Mouse (Mus musculus) thymus, postnatal 10 days (tissue): ENCODE measurements at regions not wholly inside any gene's neighbourhood (a gene's known extent, or its start where the extent isn't known, plus 50 kb on each side); places are given as distances from the start of the nearest gene placed in this dataset.

Experiments
- DNase-seq, 2 experiments: peaks; one replicate each; pipeline ENCODE4 v3.0.0; 2021; ENCODE audit warnings: low spot score in 2 of 2

DNA sequence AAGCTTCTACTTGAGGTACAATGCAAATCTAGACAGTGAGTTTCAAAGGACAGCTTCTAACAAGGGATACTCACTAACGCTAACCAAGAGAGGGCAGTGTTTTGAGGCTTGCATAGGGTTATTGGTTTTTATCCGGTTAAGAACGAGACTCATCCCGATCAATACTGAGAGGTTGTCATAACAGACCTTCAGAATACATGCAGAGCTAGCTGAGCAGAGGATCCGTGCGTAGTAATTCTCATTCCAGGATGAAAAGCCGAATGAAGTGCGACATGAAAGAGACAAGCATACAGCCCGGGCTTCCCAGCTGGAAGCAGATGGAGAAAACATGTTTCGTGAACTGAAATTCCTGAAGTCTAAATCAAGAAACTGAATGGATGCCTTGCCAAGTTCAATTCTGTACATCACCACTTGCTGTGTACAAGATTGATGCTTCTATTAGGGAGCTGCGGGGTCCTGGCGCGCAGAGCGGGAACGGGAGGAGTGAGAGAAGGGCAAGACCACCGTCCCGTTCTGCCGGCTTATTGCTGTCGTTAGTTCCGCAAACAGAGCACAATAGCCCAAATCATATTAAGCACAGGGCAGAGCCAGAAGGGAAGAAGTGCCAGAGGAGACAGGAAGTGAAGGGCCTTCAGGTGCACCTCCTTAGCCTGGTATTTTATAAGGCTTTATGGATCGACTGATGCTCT lies 65.4 kb upstream of the Tes start:
- no peak for DNase-seq

DNA sequence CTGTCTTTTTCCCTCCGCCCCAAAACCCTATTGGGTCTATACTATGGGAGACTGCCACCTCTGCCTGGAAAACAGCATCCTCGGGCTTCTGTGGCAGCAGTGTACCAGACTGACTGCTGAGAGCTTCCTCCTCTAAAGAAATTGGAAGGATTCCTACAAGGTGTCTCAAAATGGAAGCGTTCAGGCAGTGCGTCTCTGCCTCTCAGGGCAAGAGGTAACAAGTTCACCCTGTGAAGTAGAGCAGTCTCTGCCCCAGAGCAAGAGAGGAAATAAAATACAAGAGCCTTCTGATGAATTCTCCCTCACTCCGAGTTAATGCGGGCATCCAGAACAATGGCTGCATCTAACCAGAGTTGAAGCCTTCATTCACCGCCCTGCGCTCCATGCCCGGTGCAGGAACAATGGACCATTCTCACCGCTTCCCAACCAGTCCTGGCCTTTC lies 69.4 kb upstream of the Tes start:
- DNase-seq, result no peak

DNA sequence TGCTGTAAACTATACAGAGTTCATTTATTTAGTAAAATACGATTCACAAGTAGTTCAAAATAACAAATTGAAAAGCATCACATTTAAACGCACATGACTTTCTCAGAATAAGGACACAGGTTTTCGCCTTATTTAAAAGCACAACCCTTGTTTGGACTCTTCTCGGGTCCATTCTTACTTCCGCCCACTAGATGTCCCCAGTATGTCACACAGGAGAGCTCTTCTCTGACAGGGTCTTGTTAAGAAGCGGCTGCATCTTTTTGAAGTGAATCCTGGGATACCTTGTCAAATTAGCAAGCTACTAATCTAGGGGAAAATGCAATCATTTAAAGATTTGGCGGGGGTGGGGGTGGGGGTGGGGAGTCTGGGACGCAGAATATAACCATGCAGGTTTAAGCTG lies 70.2 kb upstream of the Tes start:
- no peak for DNase-seq

DNA sequence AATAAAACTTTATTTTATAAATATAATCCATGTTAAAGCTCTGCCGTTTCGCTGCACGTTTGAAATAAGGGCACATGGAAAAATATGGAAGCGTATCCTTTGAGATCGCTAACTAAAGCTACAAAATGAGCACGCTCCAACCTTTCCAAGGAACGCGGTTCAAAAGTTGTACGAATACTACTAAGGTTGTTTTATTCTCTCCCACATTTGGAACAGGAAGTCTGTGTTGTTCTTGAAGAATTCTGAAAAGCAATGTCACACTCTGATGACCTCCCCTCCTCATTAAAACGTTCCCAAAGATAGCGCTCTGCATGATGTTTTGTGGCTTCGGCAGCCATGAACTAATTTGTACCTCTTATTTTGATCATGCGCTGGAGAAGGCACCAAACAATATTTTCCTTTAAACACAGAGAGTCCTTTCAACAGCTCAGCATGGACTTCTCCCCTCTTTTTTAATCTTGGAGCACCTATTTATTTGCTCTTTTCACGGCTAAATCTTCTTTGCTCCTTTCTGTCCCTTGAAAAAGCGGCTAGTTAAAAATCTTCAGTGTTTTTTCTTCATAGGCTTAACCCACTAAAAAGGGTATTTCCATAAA lies 72.9 kb upstream of the Tes start:
- DNase-seq, result no peak

DNA sequence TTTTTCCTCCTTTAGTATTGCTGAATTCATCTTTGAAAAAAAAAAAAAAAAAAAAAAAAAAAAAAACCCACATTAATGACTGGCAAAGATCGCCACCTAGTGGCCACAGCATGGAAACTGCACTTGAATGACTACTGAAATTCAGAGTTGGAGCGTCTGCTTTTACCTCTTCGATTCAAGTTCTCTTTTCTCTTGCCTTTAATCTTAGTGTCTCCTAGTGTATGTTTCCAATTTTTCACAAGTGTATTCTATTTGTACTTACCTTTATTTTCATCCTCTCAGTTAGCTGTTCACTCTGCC lies 79.9 kb upstream of the Tfec start:
- DNase-seq, result peak in 1 of 2 experiments; percentile 18

DNA sequence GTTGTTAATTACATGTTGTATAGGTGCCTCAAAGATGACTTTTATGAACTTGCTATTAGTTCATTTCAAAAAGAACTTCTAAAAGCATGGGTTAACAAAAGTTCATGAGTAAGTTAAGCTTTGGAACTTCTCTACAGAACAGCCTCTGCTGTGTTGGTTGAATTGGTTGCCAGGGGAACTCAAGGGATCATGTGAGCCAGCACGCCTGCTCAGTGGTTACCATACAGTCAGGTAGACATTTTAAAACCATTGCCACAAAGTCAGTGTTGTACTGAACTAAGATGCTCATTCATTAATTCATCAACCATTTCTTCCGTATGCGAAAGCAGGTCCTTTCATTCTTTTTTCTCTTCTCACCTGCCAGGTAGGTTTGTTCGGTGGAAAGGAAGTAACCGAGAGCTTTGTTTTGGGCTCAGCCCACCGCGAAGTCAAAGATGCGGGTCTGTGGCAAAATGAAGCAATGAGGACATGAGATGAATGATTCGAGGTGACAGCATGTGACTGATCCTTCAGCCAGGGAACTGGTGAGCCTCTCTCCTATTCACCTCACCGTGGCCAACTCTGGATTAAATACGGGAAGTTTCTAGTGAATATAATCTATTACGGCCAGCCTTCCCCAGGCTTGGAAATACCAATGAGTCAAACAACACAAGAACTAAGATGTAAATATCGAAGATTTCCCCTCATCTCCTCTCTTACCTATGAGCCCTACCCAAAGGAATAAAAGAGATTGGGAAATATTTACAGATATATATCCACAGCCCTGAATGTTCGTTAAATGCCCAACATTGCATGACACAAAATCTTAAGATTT lies 79.4 kb upstream of the Tfec start:
- DNase-seq, result no peak

DNA sequence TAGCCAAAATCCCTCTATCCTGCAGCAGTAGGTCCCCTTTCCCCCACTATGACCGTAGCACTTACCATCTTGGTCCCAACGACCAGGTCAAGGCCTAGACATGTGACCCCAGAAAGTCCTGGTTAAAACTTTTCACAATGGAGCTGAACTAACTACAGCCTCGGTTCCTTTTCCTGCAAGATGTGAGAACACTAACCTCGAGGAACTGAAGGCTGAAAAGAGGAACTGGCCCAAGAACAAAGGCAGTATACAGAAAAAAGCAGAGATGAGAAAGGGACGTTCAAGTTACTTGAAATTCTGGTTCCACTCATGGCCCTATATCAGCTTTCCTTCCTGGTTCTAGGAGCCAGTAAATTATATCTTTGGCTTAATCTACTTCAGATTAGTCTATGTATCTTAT lies 67.4 kb upstream of the Tfec start:
- no peak for DNase-seq

DNA sequence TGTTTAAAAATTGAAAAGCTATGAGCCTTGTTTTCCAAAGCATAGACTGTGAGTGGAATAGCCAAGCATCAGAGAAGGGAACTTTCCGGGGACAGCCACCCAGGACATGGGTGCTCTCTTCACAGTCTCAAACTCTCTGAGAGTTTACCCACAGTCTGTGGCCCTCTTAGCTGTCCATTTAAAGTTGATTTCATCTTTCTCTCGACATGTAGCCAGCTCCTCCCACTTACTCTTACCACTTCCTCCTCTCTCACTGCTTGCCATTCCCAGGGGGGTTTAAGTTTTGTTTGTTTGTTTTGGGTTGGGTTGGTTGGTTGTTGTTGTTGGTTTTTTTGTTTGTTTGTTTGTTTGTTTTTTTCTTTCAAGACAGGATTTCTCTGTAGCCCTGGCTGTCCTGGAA lies 66.1 kb upstream of the Tfec start:
- no peak for DNase-seq

DNA sequence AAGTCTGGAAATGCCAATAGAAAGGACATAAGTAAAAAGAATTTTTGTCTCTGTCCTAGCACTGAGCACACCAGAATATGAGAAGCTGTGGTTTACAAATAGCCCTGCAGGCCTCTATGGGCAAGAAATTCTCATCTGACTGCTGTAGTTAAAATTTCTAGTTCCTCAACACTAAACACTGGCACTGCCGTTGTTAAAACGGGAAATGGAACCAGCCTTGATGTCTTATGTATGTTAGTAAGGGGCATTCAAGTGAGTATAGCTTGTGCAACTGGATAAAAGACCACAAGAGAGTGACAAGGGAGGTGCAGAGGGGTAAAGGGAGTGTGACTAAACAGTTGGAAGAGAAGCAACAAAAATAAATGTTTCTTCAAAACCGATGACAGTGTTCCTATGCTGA lies 65.7 kb upstream of the Tfec start:
- no peak for DNase-seq

DNA sequence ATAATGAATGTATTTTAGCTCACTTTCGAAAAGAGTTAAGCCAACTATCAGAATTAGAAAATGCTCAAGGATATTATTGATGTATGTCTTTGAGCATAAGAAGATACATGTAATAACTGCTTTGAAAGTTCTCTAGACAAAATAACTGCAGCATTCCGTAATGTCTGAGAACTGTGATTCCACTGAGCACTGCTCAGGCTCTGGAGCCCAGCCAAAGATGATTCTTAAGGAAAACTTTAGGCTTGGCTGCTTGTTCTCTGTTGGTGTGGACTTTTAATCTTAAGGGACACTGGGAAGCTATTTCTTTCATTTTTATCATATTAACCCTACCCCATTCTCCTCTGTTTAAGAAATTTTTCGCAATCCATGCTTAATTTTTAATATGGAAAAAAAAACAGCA lies 59.9 kb upstream of the Tfec start:
- DNase-seq, result no peak

DNA sequence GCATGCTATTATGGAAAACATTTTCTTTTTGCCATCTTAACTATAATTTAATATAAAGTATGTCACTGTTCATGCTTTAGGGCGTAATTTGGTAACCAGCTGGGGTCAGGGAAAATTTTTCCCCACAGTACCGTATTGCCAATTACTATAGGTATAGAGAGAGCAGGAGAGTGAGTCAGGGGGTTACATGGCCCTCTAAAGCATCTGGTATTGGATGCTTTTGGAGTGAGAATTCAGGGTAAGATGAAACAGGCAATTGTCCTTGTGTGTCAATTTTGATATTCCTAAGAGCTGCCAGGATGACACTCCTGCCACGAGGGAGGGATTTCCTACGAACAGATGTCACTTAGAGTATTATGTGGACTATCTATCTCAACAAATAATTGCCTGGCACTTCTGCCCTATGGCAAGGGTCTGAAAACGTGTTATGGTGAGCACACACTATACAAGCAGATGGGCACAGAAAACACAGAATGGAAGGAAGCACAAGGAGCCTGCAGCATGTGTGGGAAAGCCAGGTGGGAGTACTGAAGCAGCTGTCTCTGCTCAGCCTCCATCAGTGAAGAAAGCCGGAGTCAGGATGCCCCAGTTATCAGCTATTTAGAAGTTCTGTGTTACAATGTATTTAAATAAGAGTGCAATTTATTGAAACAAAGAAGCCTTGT lies 58.7 kb upstream of the Tfec start:
- no peak for DNase-seq
